Mouse (Mus musculus): ENCODE measurements around the gene Igflr1. TPM values are rescaled to one million over a fixed set of nuclear protein-coding genes. Genes with fewer than 3 reads are reported as not detected.

Gene Igflr1
- polyA plus RNA-seq (2012; ENCODE audit: insufficient read depth, insufficient read length, low replicate concordance, missing spikeins), result not detected in 2 replicates

GRCm38 (mm10) chr7:30564970-30565571 is at the start of gene Igflr1:
Gene Igflr1, plus strand, starts transcription at chr7:30565427.
- TF ChIP-seq POLR2A (IDR thresholded peaks at IDR 0.05; ENCODE audit: insufficient read depth, low read depth, low read length) (no peak), CTCF (IDR thresholded peaks at IDR 0.05; ENCODE audit: insufficient read depth, low read depth, low read length) (no peak)
- WGBS, result 92% methylated on average over 12 of the region's 12 CpGs
- H3K4me3 ChIP-seq (ENCODE audit: insufficient read depth, low read depth, low read length), result no peak within 1 kb of the TSS

GRCm38 (mm10) chr7:30518325-30518724 is 46.9 kb upstream of the Igflr1 start:
- Histone ChIP-seq H3K4me3 (ENCODE audit: insufficient read depth, low read depth, low read length) (no peak overlapping the region), H3K27ac (ENCODE audit: insufficient read depth, low read depth, low read length) (no peak overlapping the region), H3K4me1 (ENCODE audit: control insufficient read depth, insufficient read depth, low read length) (no peaks in the 10 kb centered on the region)
- WGBS, result 50% methylated on average over 8 of the region's 8 CpGs
- TF ChIP-seq POLR2A (IDR thresholded peaks at IDR 0.05; ENCODE audit: insufficient read depth, low read depth, low read length) (no peak), CTCF (IDR thresholded peaks at IDR 0.05; ENCODE audit: insufficient read depth, low read depth, low read length) (no peak)

More at GRCm38 (mm10) chr7:30564970-30565571, at the start of gene Igflr1:
- Histone ChIP-seq H3K27ac (ENCODE audit: insufficient read depth, low read depth, low read length) (no peak within 1 kb of the TSS), H3K4me1 (ENCODE audit: control insufficient read depth, insufficient read depth, low read length) (peaks cover 10% of the 10 kb centered on the region)

- Histone ChIP-seq H3K27ac (ENCODE audit: insufficient read depth, low read depth, low read length) (no peak overlapping the region), H3K4me3 (ENCODE audit: insufficient read depth, low read depth, low read length) (no peak overlapping the region), H3K4me1 (ENCODE audit: control insufficient read depth, insufficient read depth, low read length) (no peaks in the 10 kb centered on the region)
- TF ChIP-seq POLR2A (IDR thresholded peaks at IDR 0.05; ENCODE audit: insufficient read depth, low read depth, low read length) (no peak), CTCF (IDR thresholded peaks at IDR 0.05; ENCODE audit: insufficient read depth, low read depth, low read length) (no peak)
- 47% methylated on average over 4 of the region's 4 CpGs for WGBS
These were observed 44.8 kb upstream of the Igflr1 start for GRCm38 (mm10) chr7:30520396-30520795.

- Histone ChIP-seq H3K4me1 (ENCODE audit: control insufficient read depth, insufficient read depth, low read length) (peaks cover 1% of the 10 kb centered on the region; the same call in 1 of the 2 replicates), H3K4me3 (ENCODE audit: insufficient read depth, low read depth, low read length) (no peak overlapping the region), H3K27ac (ENCODE audit: insufficient read depth, low read depth, low read length) (no peak overlapping the region)
- no peak for TF ChIP-seq POLR2A (IDR thresholded peaks at IDR 0.05; ENCODE audit: insufficient read depth, low read depth, low read length)
- TF ChIP-seq CTCF (IDR thresholded peaks at IDR 0.05; ENCODE audit: insufficient read depth, low read depth, low read length), result no peak
- 50% methylated on average over 5 of the region's 5 CpGs for WGBS
These were observed 44.4 kb upstream of the Igflr1 start for GRCm38 (mm10) chr7:30520856-30521255.

GRCm38 (mm10) chr7:30522871-30523270 is 42.4 kb upstream of the Igflr1 start:
- 89% methylated on average over 10 of the region's 10 CpGs for WGBS
- Histone ChIP-seq H3K4me3 (ENCODE audit: insufficient read depth, low read depth, low read length) (no peak overlapping the region), H3K4me1 (ENCODE audit: control insufficient read depth, insufficient read depth, low read length) (peaks cover 15% of the 10 kb centered on the region), H3K27ac (ENCODE audit: insufficient read depth, low read depth, low read length) (no peak overlapping the region)
- TF ChIP-seq POLR2A (IDR thresholded peaks at IDR 0.05; ENCODE audit: insufficient read depth, low read depth, low read length) (no peak), CTCF (IDR thresholded peaks at IDR 0.05; ENCODE audit: insufficient read depth, low read depth, low read length) (no peak)

GRCm38 (mm10) chr7:30524487-30524886 is 40.7 kb upstream of the Igflr1 start:
- Histone ChIP-seq H3K4me3 (ENCODE audit: insufficient read depth, low read depth, low read length) (no peak overlapping the region), H3K4me1 (ENCODE audit: control insufficient read depth, insufficient read depth, low read length) (peaks cover 26% of the 10 kb centered on the region), H3K27ac (ENCODE audit: insufficient read depth, low read depth, low read length) (no peak overlapping the region)
- WGBS, result 81% methylated on average over 6 of the region's 6 CpGs
- no peak for TF ChIP-seq POLR2A (IDR thresholded peaks at IDR 0.05; ENCODE audit: insufficient read depth, low read depth, low read length)
- no peak for TF ChIP-seq CTCF (IDR thresholded peaks at IDR 0.05; ENCODE audit: insufficient read depth, low read depth, low read length)

GRCm38 (mm10) chr7:30525954-30526353 is 39.3 kb upstream of the Igflr1 start:
- no peak for TF ChIP-seq POLR2A (IDR thresholded peaks at IDR 0.05; ENCODE audit: insufficient read depth, low read depth, low read length)
- no peak for TF ChIP-seq CTCF (IDR thresholded peaks at IDR 0.05; ENCODE audit: insufficient read depth, low read depth, low read length)
- no peak overlapping the region for H3K4me3 ChIP-seq (ENCODE audit: insufficient read depth, low read depth, low read length)
- peaks cover 40% of the 10 kb centered on the region for H3K4me1 ChIP-seq (ENCODE audit: control insufficient read depth, insufficient read depth, low read length)
- WGBS, result 54% methylated on average over 10 of the region's 10 CpGs
- H3K27ac ChIP-seq (ENCODE audit: insufficient read depth, low read depth, low read length), result no peak overlapping the region

GRCm38 (mm10) chr7:30526399-30526798 is 38.8 kb upstream of the Igflr1 start:
- no peak overlapping the region for H3K4me3 ChIP-seq (ENCODE audit: insufficient read depth, low read depth, low read length)
- TF ChIP-seq POLR2A (IDR thresholded peaks at IDR 0.05; ENCODE audit: insufficient read depth, low read depth, low read length) (no peak), CTCF (IDR thresholded peaks at IDR 0.05; ENCODE audit: insufficient read depth, low read depth, low read length) (no peak)
- 43% methylated on average over 17 of the region's 17 CpGs for WGBS
- peaks cover 41% of the 10 kb centered on the region for H3K4me1 ChIP-seq (ENCODE audit: control insufficient read depth, insufficient read depth, low read length)
- H3K27ac ChIP-seq (ENCODE audit: insufficient read depth, low read depth, low read length), result no peak overlapping the region

GRCm38 (mm10) chr7:30526981-30527380 is 38.2 kb upstream of the Igflr1 start:
- Histone ChIP-seq H3K27ac (ENCODE audit: insufficient read depth, low read depth, low read length) (no peak overlapping the region), H3K4me3 (ENCODE audit: insufficient read depth, low read depth, low read length) (no peak overlapping the region), H3K4me1 (ENCODE audit: control insufficient read depth, insufficient read depth, low read length) (peaks cover 47% of the 10 kb centered on the region)
- TF ChIP-seq CTCF (IDR thresholded peaks at IDR 0.05; ENCODE audit: insufficient read depth, low read depth, low read length) (no peak), POLR2A (IDR thresholded peaks at IDR 0.05; ENCODE audit: insufficient read depth, low read depth, low read length) (no peak)
- 80% methylated on average over 14 of the region's 14 CpGs for WGBS
